Mouse (Mus musculus) C2C12 (cell line): ENCODE data around the gene Vkorc1.

Experiments used
- CTCF ChIP-seq: IDR thresholded peaks from one replicate; pipeline ENCODE4 v1.5.1; 2011; ENCODE audit not compliant: control insufficient read depth, insufficient read depth, insufficient read length
- MAX ChIP-seq: IDR thresholded peaks from one replicate; pipeline ENCODE4 v1.6.1; 2011; ENCODE audit warnings: mild to moderate bottlenecking, control low read depth
- MYOD1 ChIP-seq: IDR thresholded peaks from one replicate; pipeline ENCODE4 v1.6.1; 2011; ENCODE audit warnings: low read depth; ENCODE audit not compliant: control insufficient read depth, insufficient read length
- MYOG ChIP-seq: IDR thresholded peaks from one replicate; pipeline ENCODE4 v1.6.1; 2011; ENCODE audit not compliant: control insufficient read depth, insufficient read length; ENCODE audit errors: extremely low read depth
- USF1 ChIP-seq: IDR thresholded peaks from one replicate; pipeline ENCODE4 v1.6.1; 2011; ENCODE audit warnings: low read depth, mild to moderate bottlenecking, control low read depth, moderate library complexity

DNA sequence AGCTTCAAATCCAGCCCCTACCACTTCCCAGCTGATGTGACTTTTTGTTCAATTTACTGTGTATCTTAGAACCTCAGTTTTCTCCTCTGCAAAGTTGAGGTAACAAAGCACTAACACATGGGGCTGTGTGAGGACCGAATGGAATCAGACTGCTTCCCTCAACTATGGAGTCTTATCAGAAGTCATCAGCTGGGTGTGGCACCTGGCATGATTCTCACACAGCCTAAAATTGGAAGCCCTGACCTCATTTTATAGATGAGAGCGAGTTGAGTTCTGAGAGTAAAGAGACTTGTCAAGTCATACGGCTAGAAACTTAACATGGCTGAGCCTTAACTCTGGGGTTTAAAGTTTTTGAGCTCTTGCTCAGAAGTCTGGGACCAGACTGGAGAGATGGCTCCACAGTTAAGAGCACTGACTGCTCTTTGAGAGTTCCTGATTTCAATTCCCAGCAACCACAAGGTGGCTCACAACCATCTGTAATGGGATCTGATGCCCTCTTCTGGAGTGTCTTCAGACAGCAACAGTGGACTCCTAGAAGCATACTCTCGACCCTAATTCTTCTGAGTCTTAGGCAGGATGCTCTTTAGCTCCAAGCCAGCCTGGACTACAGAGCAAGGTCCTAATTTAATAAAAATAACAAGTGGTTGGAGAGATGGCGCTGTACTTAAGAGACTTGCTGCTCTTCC is 25.1 kb downstream of the Vkorc1 start:
- no peak for TF ChIP-seq CTCF
- TF ChIP-seq MYOD1: no peak
- no peak for TF ChIP-seq MAX
- TF ChIP-seq MYOG: no peak
- no peak for TF ChIP-seq USF1
